Mouse (Mus musculus): ENCODE data around the gene Nme4. TPM values are rescaled to one million over a fixed set of nuclear protein-coding genes. Genes with fewer than 3 reads are reported as not detected.

Gene Nme4
- total RNA-seq, 2 experiments from 2014 or later, result 41.2 to 75.1 TPM

Other genes with a start within 250 kb of the Nme4 start
- 64.7 and 66.9 TPM in 2 replicates for gene Wdr90, start 234.1 kb downstream of the Nme4 start, total RNA-seq (2014; fragmentation: Nextera tagmentation)
- 11.8 and 15.0 TPM in 2 replicates for gene Wdr90, start 234.1 kb downstream of the Nme4 start, total RNA-seq (2017)
- 30.4 and 58.6 TPM in 2 replicates for gene Mcrip2, start 226.8 kb downstream of the Nme4 start, total RNA-seq (2014; fragmentation: Nextera tagmentation)
- 11.2 and 25.8 TPM in 2 replicates for gene Mcrip2, start 226.8 kb downstream of the Nme4 start, total RNA-seq (2017)
- gene Mettl26, start 220.5 kb downstream of the Nme4 start, total RNA-seq (2014; fragmentation: Nextera tagmentation), result 23.4 and 27.7 TPM in 2 replicates
- 9.7 and 15.2 TPM in 2 replicates for gene Mettl26, start 220.5 kb downstream of the Nme4 start, total RNA-seq (2017)
- 2.1 TPM in 1 of 2 replicates, not detected in the other for gene Wfikkn1, start 214.7 kb downstream of the Nme4 start, total RNA-seq (2014; fragmentation: Nextera tagmentation)
- gene Wfikkn1, start 214.7 kb downstream of the Nme4 start, total RNA-seq (2017), result 1.1 and 1.3 TPM in 2 replicates
- 9.4 and 15.9 TPM in 2 replicates for gene Rab40c, start 175.9 kb downstream of the Nme4 start, total RNA-seq (2014; fragmentation: Nextera tagmentation)
- 7.2 and 11.8 TPM in 2 replicates for gene Rab40c, start 175.9 kb downstream of the Nme4 start, total RNA-seq (2017)
- gene Pigq, start 150.7 kb downstream of the Nme4 start, total RNA-seq (2014; fragmentation: Nextera tagmentation), result 63.5 and 87.9 TPM in 2 replicates
- gene Pigq, start 150.7 kb downstream of the Nme4 start, total RNA-seq (2017), result 32.4 and 37.1 TPM in 2 replicates
- gene Nhlrc4, start 150.6 kb downstream of the Nme4 start, total RNA-seq (2014; fragmentation: Nextera tagmentation), result not detected in 2 replicates
- not detected in 2 replicates for gene Nhlrc4, start 150.6 kb downstream of the Nme4 start, total RNA-seq (2017)
- not detected in 2 replicates for gene A930017K11Rik, start 143.0 kb downstream of the Nme4 start, total RNA-seq (2014; fragmentation: Nextera tagmentation)
- gene A930017K11Rik, start 143.0 kb downstream of the Nme4 start, total RNA-seq (2017), result not detected in 2 replicates
- 12.5 and 16.4 TPM in 2 replicates for gene Capn15, start 109.8 kb downstream of the Nme4 start, total RNA-seq (2014; fragmentation: Nextera tagmentation)
- gene Capn15, start 109.8 kb downstream of the Nme4 start, total RNA-seq (2017), result 3.2 and 5.3 TPM in 2 replicates
- 1.3 and 3.6 TPM in 2 replicates for gene Rab11fip3, start 26.0 kb downstream of the Nme4 start, total RNA-seq (2014; fragmentation: Nextera tagmentation)
- 0.46 and 0.60 TPM in 2 replicates for gene Rab11fip3, start 26.0 kb downstream of the Nme4 start, total RNA-seq (2017)
- gene Decr2, start 5.3 kb downstream of the Nme4 start, total RNA-seq (2014; fragmentation: Nextera tagmentation), result 5.7 and 13.3 TPM in 2 replicates
- 14.8 and 17.0 TPM in 2 replicates for gene Decr2, start 5.3 kb downstream of the Nme4 start, total RNA-seq (2017)
- gene Tmem8, start 17.7 kb upstream of the Nme4 start, total RNA-seq (2014; fragmentation: Nextera tagmentation), result 5.3 and 8.6 TPM in 2 replicates
- gene Tmem8, start 17.7 kb upstream of the Nme4 start, total RNA-seq (2017), result 2.1 and 3.7 TPM in 2 replicates
- gene Mrpl28, start 27.9 kb upstream of the Nme4 start, total RNA-seq (2014; fragmentation: Nextera tagmentation), result 61.7 and 90.4 TPM in 2 replicates
- gene Mrpl28, start 27.9 kb upstream of the Nme4 start, total RNA-seq (2017), result 47.1 and 68.9 TPM in 2 replicates
- 26.9 and 28.3 TPM in 2 replicates for gene Axin1, start 43.1 kb upstream of the Nme4 start, total RNA-seq (2014; fragmentation: Nextera tagmentation)
- gene Axin1, start 43.1 kb upstream of the Nme4 start, total RNA-seq (2017), result 147 and 186 TPM in 2 replicates
- gene Pdia2, start 103.5 kb upstream of the Nme4 start, total RNA-seq (2014; fragmentation: Nextera tagmentation), result not detected in 2 replicates
- gene Pdia2, start 103.5 kb upstream of the Nme4 start, total RNA-seq (2017), result 0.30 TPM in 1 of 2 replicates, not detected in the other
- not detected in 2 replicates for gene Rgs11, start 107.3 kb upstream of the Nme4 start, total RNA-seq (2014; fragmentation: Nextera tagmentation)
- not detected in 2 replicates for gene Rgs11, start 107.3 kb upstream of the Nme4 start, total RNA-seq (2017)
- gene Arhgdig, start 112.2 kb upstream of the Nme4 start, total RNA-seq (2014; fragmentation: Nextera tagmentation), result not detected in 2 replicates
- gene Arhgdig, start 112.2 kb upstream of the Nme4 start, total RNA-seq (2017), result 0.98 TPM in 1 of 2 replicates, not detected in the other
- 12.8 and 15.4 TPM in 2 replicates for gene Fam234a, start 148.6 kb upstream of the Nme4 start, total RNA-seq (2014; fragmentation: Nextera tagmentation)
- gene Fam234a, start 148.6 kb upstream of the Nme4 start, total RNA-seq (2017), result 5.1 and 6.1 TPM in 2 replicates
- gene Luc7l, start 157.3 kb upstream of the Nme4 start, total RNA-seq (2014; fragmentation: Nextera tagmentation), result 63.7 and 74.9 TPM in 2 replicates
- 60.0 and 122 TPM in 2 replicates for gene Luc7l, start 157.3 kb upstream of the Nme4 start, total RNA-seq (2017)